Mouse (Mus musculus) neural tube, embryonic 14.5 days (tissue): ENCODE measurements around the gene Golph3l. TPM values are rescaled to one million over a fixed set of nuclear protein-coding genes. Genes with fewer than 3 reads are reported as not detected.
A peak's percentile ranks its signal among the peaks of the same experiment; 100 is the strongest.

Source experiments
- ATAC-seq: fragments of 200-750 bp; cut with Nextera tagmentation; 2 replicates; pipeline ENCODE4 v1.8.0; 2017; ENCODE audit warnings: low read depth, mild to moderate bottlenecking, moderate TSS enrichment, moderate library complexity
- H3K27ac ChIP-seq: fragments of 300-500 bp; sonication (generic); 2 replicates; pipeline ENCODE4 v1.5.1; 2014; ENCODE audit warnings: low read depth, mild to moderate bottlenecking, control low read depth, low read length, moderate library complexity, mixed read lengths
- H3K27me3 ChIP-seq: fragments of 300-500 bp; sonication (generic); 2 replicates; pipeline ENCODE4 v1.6.1; 2014; ENCODE audit warnings: low read length; ENCODE audit not compliant: control insufficient read depth, insufficient read depth
- H3K36me3 ChIP-seq: fragments of 300-500 bp; sonication (generic); 2 replicates; pipeline ENCODE4 v1.6.1; 2014; ENCODE audit warnings: low read length, mixed read lengths; ENCODE audit not compliant: control insufficient read depth, insufficient read depth
- H3K4me1 ChIP-seq: fragments of 300-500 bp; sonication (generic); 2 replicates; pipeline ENCODE4 v1.6.1; 2014; ENCODE audit warnings: low read length; ENCODE audit not compliant: control insufficient read depth, insufficient read depth
- H3K4me2 ChIP-seq: fragments of 300-500 bp; sonication (generic); 2 replicates; pipeline ENCODE4 v1.6.1; 2014; ENCODE audit warnings: mild to moderate bottlenecking, low read depth, low read length, control low read depth
- H3K4me3 ChIP-seq: fragments of 300-500 bp; sonication (generic); 2 replicates; pipeline ENCODE4 v1.5.1; 2014; ENCODE audit warnings: low read depth, low read length, control low read depth, mixed read lengths
- H3K9ac ChIP-seq: fragments of 300-500 bp; sonication (generic); replicated peaks from 2 replicates; pipeline ENCODE4 v1.6.1; 2014; ENCODE audit warnings: low read depth, mild to moderate bottlenecking, control low read depth, low read length, mixed read lengths
- H3K9me3 ChIP-seq: fragments of 300-500 bp; sonication (generic); 2 replicates; pipeline ENCODE4 v1.6.1; 2016; ENCODE audit warnings: low read length; ENCODE audit not compliant: control insufficient read depth
- WGBS: fragments of 180-500 bp; shearing (Covaris S2); extraction: QIAGEN DNeasy Blood & Tissue Kit; methylation state at CpG from one replicate; pipeline ENCODE4 v1.1.7; 2014; 5-methylcytosine and 5-hydroxymethylcytosine counted together
- polyA plus RNA-seq: library from polyadenylated mRNA; unstranded; fragments of >200 nt; fragmentation: Nextera tagmentation; extraction: Ambion mirVana; gene quantifications from 2 replicates; pipeline ENCODE4 v1.2.1, GENCODE M21; 2014

Golph3l gene
- polyA plus RNA-seq, 1 experiment from 2014 or later = 29.5 TPM

- no peak for ATAC-seq
- Histone ChIP-seq H3K4me3 (no peak overlapping the region), H3K27me3 (no peaks in the 10 kb centered on the region), H3K4me1 (peaks cover 17% of the 10 kb centered on the region), H3K27ac (no peak overlapping the region), H3K4me2 (no peak overlapping the region), H3K9ac (no peak overlapping the region), H3K36me3 (peaks cover 11% of the 10 kb centered on the region; the same call in 1 of the 2 replicates), H3K9me3 (no peaks in the 10 kb centered on the region)
- 93% methylated on average over 3 of the region's 3 CpGs for WGBS
Measured at GRCm38 (mm10) chr3:95657108-95657507, 68.4 kb downstream of the Golph3l start.

- peak overlapping the region; percentile 99 for H3K4me3 ChIP-seq
- no peaks in the 10 kb centered on the region for H3K9me3 ChIP-seq
- peaks cover 15% of the 10 kb centered on the region; the same call in 1 of the 2 replicates for H3K36me3 ChIP-seq
- H3K4me1 ChIP-seq = peaks cover 23% of the 10 kb centered on the region
- H3K27me3 ChIP-seq = no peaks in the 10 kb centered on the region
- 89% methylated on average over 3 of the region's 3 CpGs for WGBS
- ATAC-seq = no peak
- H3K4me2 ChIP-seq = peak overlapping the region; percentile 66; the same call in 1 of the 2 replicates
- H3K27ac ChIP-seq = peak overlapping the region; percentile 98; the same call in 1 of the 2 replicates
- H3K9ac ChIP-seq = 0 out of 2 replicates have a peak overlapping the region, but pooled peaks have one; percentile 100
Measured at GRCm38 (mm10) chr3:95657711-95658110, 69.0 kb downstream of the Golph3l start.

- WGBS = under 1% methylated on average over 43 of the region's 43 CpGs
- H3K4me2 ChIP-seq = peak within 1 kb of the TSS; percentile 98
- no peaks in the 10 kb centered on the region for H3K27me3 ChIP-seq
- H3K9ac ChIP-seq = peak within 1 kb of the TSS; percentile 100
- peak within 1 kb of the TSS; percentile 98 for H3K27ac ChIP-seq
- peaks cover 20% of the 10 kb centered on the region; the same call in 1 of the 2 replicates for H3K36me3 ChIP-seq
- peak; percentile 98 for ATAC-seq
- peaks cover 25% of the 10 kb centered on the region for H3K4me1 ChIP-seq
- H3K4me3 ChIP-seq = peak within 1 kb of the TSS; percentile 99
- H3K9me3 ChIP-seq = no peaks in the 10 kb centered on the region
Measured at GRCm38 (mm10) chr3:95658236-95658867, 69.6 kb downstream of the Golph3l start, which contains the start of gene Mcl1. TSS of gene Mcl1 (plus strand) at chr3:95658788.

- peak; percentile 70 for ATAC-seq
- WGBS = 3% methylated on average over 77 of the region's 113 CpGs
- peak overlapping the region; percentile 98 for H3K4me2 ChIP-seq
Measured at GRCm38 (mm10) chr3:95658868-95659712, 70.4 kb downstream of the Golph3l start.

GRCm38 (mm10) chr3:95659948-95660347, 71.2 kb downstream of the Golph3l start:
- peak overlapping the region; percentile 98 for H3K4me2 ChIP-seq
- H3K4me3 ChIP-seq = peak overlapping the region; percentile 99
- H3K27ac ChIP-seq = peak overlapping the region; percentile 98
- peak overlapping the region; percentile 100 for H3K9ac ChIP-seq
- H3K4me1 ChIP-seq = peaks cover 26% of the 10 kb centered on the region
- peaks cover 27% of the 10 kb centered on the region; the same call in 1 of the 2 replicates for H3K36me3 ChIP-seq
- no peaks in the 10 kb centered on the region for H3K9me3 ChIP-seq
- WGBS = 3% methylated on average over 8 of the region's 8 CpGs
- no peaks in the 10 kb centered on the region for H3K27me3 ChIP-seq
- no peak for ATAC-seq

More at GRCm38 (mm10) chr3:95658868-95659712, 70.4 kb downstream of the Golph3l start:
- Histone ChIP-seq H3K9ac (peak overlapping the region; percentile 100), H3K4me3 (peak overlapping the region; percentile 99), H3K4me1 (peaks cover 26% of the 10 kb centered on the region), H3K27ac (peak overlapping the region; percentile 98), H3K36me3 (peaks cover 21% of the 10 kb centered on the region; the same call in 1 of the 2 replicates), H3K27me3 (no peaks in the 10 kb centered on the region), H3K9me3 (no peaks in the 10 kb centered on the region)

GRCm38 (mm10) chr3:95660788-95661478, 72.2 kb downstream of the Golph3l start:
- Histone ChIP-seq H3K36me3 (peaks cover 27% of the 10 kb centered on the region; the same call in 1 of the 2 replicates), H3K9ac (peak overlapping the region; percentile 100; the same call in 1 of the 2 replicates), H3K27ac (no peak overlapping the region), H3K4me2 (peak overlapping the region; percentile 98), H3K4me3 (peak overlapping the region; percentile 99), H3K27me3 (no peaks in the 10 kb centered on the region), H3K9me3 (no peaks in the 10 kb centered on the region), H3K4me1 (peaks cover 26% of the 10 kb centered on the region)
- WGBS = 57% methylated on average over 2 of the region's 2 CpGs
- ATAC-seq = no peak

GRCm38 (mm10) chr3:95661945-95662715, 73.4 kb downstream of the Golph3l start:
- 73% methylated on average over 7 of the region's 7 CpGs for WGBS
- Histone ChIP-seq H3K4me3 (no peak overlapping the region), H3K27me3 (no peaks in the 10 kb centered on the region), H3K27ac (no peak overlapping the region), H3K9ac (peak overlapping the region; percentile 21; the same call in 1 of the 2 replicates), H3K4me2 (peak overlapping the region; percentile 29), H3K9me3 (no peaks in the 10 kb centered on the region), H3K36me3 (peaks cover 27% of the 10 kb centered on the region; the same call in 1 of the 2 replicates), H3K4me1 (peaks cover 26% of the 10 kb centered on the region)
- ATAC-seq = no peak
